Mouse (Mus musculus) heart, postnatal 4 days (tissue): ENCODE measurements around the gene Gm853. TPM values are rescaled to one million over a fixed set of nuclear protein-coding genes. Genes with fewer than 3 reads are reported as not detected.
"Not testable (repeated sequence)": the region's sequence is repeated elsewhere in the genome, so short reads cannot be mapped to it uniquely, and the experiment has no call there.

Experiments used
- DNase-seq: peaks from one replicate; pipeline ENCODE4 v3.0.0; 2021
- total RNA-seq, 2 experiments: library from RNA; stranded (reverse); gene quantifications; 2 replicates each; pipeline ENCODE4 v1.2.3; 2021

Gm853 gene
- not detected for total RNA-seq

DNA sequence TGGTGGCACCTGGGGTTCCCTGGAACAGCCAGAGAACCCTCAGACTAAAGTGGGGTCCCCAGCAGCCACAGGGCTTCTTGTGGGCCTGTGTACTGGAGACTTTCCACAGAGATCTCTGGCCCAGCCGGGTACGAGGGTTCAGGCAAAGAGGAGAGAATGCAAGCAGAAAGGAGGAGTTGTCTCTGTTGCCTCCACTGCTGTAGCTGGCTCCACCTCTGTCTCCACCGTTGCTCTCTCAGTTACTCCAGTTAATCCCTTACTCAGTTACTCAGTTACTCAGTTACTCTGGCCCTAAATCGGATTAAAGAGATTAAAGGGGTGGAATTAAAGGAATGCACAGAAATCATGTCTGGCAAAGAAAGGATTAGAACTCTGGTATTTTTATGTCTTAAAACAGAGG, at the start of gene Gm853:
TSS of gene Gm853 (minus strand) at position 223 of the 400 bp plus-strand sequence.
- no peak for DNase-seq

DNA sequence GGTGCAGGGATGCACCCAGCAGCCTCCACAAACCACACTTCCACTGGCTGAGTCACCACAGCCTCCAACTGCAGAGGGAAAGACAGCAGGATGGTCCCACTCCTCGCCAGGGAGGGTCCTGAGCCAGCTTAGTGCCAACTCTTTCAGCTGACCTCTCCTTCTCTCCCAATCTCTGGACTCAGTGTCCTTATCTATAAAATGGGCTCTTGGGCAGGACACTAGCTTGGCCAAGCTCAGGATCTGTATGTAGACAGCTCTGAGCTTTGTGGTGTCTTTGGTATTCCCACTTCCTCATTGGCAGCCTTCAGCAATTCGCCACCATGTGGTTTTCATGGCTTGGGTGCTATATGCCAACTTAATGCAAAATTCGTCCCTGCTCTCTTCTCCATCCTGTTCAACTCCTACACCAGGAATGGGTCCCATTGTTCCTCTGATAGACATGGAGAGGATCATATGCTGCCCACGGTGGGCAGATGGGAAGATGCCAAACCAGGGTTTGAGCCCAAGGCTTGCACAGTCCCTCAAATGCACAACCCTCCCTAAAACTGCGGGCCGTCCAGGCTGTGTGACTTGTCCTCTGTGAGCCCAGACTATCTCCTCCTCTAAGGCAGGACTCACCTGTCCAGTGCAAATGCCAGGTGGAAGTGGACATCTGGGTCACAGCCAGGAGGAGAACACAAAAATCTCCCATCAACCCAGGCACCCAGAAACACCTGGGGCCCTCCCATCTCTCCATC, 48.6 kb upstream of the Gm853 start:
- no peak for DNase-seq

DNA sequence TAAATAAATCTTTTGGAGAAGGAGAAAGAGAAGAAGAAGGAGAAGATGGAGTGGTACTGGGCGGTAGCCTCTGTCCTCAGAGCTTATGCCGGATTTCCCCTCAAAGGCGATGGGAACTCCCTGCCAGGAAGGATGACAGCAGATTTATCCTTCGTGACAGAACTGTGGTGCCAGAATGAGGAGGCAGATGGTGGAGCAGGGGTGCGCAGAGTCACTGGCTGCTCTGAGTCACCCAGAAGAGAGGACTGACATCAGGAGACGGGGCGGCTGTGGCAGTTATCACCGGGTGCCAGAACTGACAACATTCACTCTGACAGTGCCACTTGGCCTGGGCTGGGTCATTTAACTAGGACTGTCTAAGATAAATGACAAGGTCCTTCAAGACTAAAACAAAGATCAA, 47.9 kb upstream of the Gm853 start:
- no peak for DNase-seq

DNA sequence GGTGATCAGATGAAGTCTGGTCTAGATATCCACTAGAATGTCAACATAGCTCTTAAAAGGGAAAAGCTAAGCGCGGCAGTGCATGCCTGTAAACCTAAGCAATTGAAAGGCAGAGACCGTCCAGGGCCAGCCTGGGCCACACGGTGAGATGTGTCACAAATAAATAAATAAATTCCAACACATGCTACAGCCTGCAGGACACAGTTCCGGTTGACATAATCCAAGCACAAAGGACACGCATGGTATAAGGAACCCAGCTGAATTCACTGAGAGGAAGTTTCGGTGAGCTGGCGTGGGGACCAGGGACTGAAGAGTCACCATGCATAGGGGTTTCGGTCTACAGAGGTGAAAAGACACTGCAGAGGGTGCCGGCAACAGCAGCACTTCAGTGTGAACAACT, 46.5 kb upstream of the Gm853 start:
- no peak for DNase-seq

DNA sequence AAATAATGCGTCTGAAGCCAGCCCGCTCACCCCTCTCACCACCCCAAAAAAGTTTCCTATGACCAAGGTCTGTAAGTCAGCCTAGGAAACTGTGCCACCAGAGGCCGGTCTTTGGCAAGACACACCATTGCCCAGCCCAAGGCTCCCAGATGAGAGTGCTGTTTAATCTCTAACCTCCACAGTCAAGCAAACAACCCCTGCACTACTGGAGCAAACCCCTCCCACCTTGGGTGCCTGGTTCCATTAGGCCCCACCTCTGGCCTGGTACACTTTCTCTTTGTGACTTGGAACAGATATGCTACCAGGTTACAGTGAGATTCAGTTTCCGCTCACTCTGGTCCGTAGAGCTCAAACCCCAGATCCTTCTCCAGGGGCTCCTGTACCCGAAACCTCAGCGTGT, 44.9 kb upstream of the Gm853 start:
- no peak for DNase-seq

DNA sequence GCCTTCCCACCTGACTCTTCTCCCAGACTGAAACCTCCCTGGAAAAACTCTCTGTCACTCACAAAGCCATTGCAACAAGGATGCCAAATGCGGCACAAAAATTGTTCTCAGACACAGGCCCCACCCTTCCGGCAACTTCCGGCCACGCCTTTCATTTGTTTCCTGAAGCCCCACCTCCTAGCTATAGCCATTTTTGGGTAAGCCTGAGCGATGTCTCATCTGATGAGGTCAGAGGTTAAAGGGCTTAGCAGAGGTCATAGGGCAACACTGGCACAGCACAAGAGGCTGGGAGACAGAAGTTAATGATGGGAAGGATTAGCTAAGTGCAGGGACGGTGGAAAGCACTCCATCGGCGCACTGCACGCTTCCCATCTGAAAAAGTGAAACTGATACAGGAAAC, 44.4 kb upstream of the Gm853 start:
- DNase-seq: no peak

DNA sequence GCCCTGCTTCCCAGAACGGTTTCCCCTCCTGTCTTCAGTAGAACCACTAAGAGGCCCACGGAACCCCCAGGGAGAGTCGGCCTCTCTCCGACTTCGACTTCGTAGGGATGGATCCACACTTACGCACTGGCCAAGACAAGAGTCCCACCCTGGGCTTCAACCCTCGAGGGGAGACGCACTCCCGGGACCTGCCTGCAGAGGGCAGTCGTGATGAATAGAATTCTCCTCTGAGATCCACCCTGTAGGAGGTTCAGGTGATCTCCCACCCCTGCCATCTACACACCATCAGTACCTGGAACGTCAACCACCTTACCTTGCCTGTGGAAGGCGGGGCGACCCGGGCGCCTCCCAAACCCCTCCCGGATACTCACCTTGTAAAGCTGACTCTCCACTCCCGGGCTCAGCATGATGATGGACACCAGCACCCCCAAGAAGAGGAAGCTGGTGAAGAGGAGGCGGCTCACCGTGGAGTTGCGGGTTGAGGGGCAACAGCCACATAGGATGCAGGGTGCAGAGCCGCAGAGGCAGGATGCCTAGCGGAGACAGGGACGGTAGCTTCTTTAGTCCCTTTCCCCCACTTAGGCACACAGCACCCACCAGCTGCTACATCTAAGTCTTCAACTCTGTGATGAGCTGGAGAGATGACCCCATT, 42.6 kb upstream of the Gm853 start:
- peak; percentile 83 for DNase-seq

DNA sequence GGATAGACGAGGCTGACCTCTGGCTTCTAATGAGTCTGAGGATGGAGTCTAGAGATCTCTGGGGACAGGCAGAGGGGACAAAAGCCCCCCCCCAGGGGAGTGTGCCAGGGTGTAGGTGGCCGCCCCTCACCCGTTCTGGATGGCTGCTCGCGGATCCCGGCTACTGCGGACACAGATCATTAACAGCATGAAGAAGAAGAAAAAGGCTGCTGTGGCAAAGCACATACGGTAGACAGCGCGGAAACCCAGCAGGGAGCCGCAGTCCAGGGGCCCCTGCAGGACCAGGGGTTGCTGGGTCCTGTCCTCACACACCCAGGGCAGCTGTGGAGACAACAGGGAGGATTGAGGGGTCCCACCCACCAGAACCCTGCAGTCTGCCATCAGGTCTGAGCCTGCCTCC, 41.9 kb upstream of the Gm853 start:
- no peak for DNase-seq

DNA sequence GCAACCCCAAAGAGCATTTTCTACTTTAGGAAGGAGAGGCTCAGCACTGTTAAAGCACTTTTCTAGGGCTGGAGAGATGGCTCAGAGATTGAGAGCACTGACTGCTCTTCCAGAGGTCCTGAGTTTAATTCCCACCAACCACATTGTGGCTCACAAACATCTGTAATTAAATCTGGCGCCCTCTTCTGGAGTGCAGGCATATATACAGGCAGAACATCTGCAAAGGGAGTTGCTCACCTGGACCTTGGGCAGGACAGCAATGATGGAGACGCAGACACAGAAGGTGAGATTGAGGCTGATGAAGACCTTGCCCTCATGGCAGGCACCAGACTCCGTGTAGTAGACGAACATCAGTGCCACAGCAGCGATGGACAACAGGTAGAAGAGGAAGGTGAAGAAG, 38.2 kb upstream of the Gm853 start:
- DNase-seq: no peak

DNA sequence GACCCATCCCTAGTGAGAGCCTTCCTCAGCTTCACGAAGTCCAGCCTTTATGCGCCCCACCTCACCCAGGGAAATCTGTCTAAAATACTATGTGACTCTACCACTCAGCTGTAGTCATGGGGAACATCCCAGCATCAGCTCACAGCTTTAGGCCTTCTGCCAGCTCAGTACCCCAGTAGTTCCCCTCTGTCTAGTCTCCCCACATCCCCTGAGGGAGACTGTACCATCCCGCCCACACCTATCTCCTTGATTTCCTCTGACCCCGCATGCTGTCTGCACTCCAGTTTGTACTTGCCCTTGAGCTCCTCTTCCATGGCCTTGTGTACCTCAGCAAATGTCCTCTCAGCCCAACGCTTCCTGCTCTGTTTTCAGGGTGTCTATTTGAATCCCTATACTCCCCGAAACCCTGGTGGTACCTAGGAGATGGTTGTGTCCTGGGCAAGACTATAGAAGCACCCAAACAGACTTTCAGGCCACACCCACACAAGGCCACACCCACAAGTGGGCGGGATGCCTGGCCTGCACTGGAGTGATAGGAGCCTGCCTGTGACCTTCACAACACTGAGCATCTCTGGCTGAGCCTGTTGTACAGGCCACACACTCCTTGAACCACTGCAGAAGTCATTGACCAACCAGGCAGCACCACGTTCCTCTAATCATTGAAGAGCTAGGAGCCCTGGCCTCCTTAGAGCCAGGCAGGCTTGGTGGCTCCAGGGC, 30.4 kb upstream of the Gm853 start:
- peak; percentile 34 for DNase-seq

DNA sequence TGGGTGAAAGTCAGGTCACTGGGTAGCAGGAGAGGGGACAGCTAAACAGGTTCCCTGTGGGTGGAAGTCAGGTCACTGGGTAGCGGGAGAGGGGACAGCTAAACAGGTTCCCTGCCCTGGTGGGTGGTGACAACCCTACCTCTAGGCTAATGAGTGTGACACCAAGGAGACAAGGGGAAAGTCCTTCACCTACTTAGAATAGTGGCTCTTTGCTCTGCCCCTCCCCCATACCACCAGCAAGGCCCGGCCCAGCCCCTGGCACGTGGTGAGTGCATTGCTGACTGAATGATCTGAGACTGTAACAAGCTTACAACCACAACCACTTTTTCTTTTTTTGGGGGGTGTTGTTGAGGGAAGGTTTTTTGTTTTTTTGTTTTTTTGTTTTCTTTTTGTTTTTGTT, 29.6 kb upstream of the Gm853 start:
- no peak for DNase-seq

DNA sequence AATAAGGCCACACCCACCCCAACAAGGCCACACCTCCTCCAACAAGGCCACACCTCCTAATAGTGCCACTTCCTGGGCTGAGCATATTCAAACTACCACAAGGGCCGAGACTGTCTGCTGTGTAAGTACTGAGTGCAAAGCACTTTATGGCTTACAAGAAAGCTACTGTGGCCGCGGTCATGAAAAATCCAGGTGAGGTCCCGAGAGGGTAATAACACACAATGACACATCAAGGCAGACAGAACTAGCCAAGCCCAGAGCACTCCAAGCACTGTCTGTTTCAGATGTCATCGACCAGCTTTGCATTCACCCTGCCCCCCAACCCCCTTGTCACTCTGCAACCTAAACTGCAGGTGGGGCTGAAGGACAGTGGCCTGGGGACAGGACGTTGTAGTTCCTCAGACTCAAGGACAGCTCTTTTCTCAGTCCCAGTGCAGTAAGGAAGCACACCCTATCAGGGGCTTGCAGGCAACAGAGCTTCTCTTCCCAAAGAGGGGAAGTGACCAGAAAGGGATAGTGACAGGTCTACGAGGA, 29.0 kb upstream of the Gm853 start:
- no peak for DNase-seq

DNA sequence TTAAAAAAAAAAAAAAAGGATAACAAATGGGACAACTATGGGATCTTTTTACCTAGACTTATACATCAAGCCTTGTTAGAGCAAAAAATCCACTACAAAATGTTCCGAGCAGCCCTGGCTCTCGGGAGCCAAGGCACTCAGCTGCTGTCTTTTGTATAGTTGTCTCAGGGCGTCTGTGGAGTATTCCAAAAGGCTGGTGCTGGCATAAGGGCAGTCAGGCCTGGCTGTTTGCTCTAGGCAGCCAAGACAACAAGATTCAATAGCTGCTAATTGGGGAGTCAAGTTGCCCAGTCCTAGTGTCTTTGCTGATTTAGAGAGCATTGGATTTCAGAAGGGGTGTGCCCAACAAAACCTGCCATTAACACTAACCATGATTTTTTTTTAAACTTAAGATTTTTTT, 26.4 kb upstream of the Gm853 start:
- DNase-seq: no peak

DNA sequence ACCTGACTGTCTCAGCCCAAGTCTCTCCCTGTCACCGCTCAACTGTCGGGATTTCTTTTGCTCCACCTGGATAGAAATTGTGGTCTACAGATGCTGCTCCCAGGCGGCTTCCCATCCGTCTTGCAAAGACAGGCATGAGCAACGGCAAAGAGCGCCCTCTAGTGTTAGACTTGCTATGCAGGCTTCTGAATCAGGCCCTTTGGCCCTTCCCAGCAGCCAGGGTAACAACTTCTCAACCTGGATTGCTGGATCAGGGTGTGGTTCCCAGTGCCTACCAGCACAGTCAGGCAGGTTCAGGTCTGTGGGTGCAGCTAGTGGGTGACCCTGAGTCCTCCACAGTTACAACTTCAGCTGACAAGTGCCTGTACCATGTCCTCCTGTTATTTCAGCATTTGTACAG, 23.9 kb upstream of the Gm853 start:
- DNase-seq: peak; percentile 81

DNA sequence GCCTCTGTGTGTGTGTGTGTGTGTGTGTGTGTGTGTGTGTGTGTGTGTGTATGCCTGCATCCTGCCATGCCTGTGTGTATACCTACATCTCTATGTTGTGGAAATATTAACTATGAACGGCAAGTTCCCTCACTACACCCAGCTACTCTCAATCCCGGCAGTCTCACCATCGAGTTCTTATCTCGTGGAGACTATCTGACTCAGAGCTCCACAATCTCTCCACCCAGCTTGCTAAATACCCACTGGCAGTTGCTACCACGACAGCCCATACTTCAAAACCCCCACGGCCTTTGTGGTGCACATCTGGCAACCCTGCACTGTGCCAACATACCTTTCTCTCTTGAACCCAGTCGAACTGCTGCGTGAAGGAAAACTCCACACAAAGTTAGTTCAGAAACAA, 22.5 kb upstream of the Gm853 start:
- DNase-seq: no peak

DNA sequence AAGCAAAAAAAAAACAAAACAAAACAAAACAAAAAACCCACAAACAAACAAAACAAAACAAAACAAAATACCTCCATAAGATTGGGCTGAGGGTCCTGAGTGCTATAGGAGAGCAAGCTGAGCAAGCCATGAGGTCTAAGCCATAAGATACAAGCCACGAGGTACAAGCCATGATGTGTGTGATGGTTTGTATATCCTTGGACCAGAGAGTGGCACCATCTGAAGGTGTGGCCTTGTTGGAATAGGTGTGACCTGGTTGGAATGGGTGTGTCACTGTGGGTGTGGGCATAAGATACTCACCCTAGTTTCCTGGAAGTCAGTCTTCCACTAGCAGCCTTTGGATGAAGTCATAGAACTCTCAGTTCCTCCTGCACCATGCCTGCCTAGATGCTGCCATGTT, 21.4 kb upstream of the Gm853 start:
- not testable (repeated sequence) for DNase-seq

DNA sequence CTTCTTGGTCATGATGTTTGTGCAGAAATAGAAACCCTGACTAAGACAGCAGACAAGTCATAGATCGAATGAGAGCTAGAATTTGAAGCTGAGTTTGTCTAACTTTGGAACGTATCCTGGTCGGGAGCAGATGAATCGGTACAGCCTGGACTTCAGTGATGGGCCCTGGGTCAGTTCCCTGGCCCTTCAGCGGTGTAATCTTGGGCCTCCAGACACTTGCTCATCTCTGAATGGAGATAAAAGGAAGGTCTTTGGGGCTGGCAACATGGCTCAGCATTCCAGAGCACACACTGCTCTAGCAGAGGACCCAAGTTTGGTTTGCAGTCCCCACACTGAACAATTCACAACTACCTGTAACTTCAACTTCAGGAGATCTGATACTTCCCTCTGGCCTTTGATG, 20.8 kb upstream of the Gm853 start:
- no peak for DNase-seq

DNA sequence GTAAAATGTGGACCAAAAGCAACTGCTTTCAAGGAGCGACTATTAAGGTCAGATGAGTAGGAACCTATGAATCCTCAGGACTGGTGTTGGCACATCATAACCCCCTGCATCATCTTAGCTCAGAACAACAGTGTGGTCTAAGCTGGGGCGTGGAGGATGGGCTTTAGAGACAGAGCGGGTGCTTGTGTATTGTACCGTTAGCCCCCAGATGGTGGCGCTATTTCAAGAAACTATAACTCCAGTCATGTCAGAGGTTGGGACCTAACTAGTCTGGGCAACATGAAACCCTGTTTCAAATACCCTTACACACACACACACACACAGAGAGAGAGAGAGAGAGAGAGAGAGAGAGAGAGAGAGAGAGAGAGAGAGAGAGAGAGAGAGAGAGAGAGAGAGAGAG, 18.5 kb upstream of the Gm853 start:
- no peak for DNase-seq

DNA sequence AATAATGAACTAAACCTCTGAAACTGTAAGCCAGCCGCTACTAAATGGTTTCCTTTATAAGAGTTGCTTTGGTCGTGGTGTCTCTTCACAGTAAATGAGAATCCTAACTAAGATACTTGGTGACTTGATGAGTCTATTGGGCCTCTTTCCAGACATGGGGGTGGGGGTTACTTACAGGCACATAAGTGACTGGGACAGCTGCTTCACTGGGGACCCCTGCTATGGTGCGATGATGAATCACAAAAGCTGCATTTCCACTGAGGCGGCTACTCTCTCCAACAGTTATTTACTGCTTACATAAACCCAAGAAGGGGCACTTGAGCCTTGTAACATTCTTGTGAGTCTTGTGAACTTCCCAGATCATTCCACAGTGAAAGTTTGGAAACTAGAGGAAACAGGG, 15.4 kb upstream of the Gm853 start:
- no peak for DNase-seq

DNA sequence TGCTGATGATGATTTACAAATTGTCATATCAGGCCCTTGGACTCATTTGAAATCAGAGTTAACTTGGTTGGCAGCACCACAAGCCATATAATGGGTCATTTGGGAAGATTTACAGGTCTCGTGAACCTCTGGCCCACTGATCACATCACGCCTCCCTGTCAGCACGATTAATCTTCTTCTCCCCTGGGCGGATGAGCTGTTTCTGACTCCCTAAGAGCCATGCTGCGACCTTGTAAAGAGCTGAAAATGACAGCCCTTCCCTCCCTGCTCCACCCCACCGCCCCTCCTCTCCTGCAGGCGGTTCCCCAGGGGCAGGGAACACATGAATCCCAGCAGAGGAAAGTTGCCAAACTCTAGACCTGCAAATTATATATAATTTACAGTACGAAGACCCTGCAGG, 14.2 kb upstream of the Gm853 start:
- DNase-seq: no peak

DNA sequence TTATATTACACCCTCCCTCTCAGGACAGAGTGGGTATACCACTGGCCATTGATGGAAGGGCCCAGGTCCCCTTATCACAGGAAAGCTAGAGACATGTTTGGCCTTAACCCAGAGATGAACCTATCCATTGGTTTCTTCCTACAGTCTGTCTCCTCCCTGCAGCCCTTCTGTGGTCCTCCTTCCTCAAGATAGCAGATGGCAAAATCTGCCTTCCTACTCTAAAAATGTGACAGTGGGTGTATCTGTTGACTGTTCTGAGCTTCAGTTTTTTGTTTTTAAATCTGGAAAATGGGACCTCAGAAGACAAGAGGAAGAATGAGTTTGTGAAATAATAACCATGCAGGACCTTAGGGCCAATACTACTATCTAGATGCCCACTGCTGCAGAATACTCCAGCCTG, 1.9 kb upstream of the Gm853 start:
- DNase-seq: no peak

DNA sequence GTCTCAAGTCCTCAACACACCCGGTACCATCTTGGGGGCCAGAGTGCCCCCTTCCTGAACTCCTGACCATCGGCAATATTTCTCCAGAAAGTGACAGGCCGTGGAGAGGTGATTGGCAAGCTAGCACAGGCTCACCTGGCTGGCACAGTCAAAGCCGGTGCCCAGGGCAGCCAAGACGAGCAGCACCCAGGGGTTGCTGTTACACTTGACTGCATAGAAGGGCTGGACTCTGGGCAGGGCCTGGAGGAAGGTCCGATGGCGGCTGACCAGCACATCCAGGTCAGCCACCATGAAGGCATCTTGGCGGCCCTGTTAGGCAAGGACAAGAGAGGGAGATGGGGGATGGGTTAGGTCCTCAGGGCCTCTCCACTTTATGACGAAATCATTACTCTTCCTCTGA, 2.0 kb downstream of the Gm853 start:
- DNase-seq: no peak

DNA sequence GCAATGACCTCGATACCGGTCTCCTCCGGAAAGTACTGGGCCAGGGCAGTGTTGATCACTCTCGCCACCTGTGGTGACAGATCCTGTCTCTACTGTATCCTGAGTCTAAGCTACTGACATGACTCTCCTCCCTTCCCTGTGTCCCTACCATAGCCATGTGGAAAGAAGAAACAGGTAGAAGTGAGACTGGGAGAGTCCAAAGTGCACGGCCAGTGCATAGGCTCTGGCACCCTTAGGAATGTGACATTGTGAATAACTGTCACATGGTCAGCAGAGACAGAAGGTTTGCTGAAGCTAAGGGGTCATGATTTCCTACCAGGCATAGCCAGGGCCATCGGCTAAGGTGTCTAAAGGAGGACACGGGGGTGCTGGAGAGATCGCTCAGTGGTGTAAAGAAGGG, 6.8 kb downstream of the Gm853 start:
- no peak for DNase-seq

DNA sequence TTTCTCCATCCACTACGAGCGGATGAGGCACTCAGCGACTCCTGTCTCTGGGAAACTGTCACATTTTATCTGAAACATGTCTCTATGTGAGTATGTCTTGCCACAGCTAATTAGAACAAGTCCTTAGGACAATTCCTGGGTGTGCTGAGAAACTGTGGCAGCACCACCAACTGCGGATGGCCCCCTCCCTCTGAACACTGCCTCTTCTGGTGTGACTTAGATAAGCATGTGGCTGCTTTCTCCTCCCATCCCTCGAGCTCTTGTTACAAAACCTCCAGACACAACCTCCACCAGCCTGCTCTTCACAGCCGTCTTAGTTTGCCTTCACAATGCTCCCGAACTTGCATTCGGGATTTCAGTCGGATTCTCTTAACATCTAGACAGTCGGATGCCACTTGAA, 8.3 kb downstream of the Gm853 start:
- DNase-seq: no peak
